Mouse (Mus musculus) cerebellum, adult 2 months (tissue): ENCODE results near the gene Tmem88.

Source experiments
- CTCF ChIP-seq: fragments of 200-500 bp; IDR thresholded peaks from 2 replicates; pipeline ENCODE4 v1.5.1; 2011; ENCODE audit warnings: low read depth, mild to moderate bottlenecking, control low read depth, low read length, moderate library complexity, borderline replicate concordance; ENCODE audit not compliant: insufficient read depth
- POLR2A ChIP-seq: fragments of 200-500 bp; IDR thresholded peaks from 2 replicates; pipeline ENCODE4 v1.6.1; 2011; ENCODE audit warnings: low read length, control low read depth, borderline replicate concordance; ENCODE audit not compliant: insufficient read depth

DNA sequence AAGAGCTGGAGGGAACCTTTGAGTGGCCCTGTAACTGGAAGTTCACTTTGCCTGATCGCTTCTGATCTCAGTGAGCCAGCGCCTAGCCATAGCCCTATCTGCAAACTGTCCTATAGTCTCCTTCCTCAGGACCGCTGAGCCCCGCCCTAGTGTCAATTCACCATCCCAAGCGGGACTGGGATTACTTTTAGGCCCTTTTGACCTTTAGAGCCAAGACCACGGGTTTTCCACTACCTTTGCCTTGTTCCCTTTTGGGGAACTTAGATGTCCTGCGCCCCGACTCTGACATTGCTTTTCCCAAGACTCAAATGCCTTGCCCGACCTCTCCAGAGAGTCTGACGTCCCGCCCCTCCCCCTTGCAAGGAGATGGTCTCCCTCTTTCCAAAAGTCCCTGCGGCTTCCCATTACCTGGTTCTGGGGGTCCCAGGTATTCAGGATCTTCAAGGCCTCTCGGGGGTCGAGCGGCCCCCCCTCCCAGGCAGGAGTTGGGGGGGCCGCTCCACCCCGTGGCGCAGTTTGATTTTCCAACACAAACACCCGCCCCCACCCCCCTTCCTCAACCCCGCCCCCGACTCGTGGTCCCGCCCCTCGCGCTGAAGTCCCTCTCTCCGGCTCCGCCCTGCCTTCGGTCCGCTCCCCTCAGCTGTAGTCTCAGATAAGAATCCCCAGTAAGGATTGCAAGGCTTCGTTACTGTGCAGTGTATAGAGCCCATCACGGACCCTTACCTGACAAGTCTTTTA lies 21.9 kb upstream of the Tmem88 start:
- TF ChIP-seq CTCF, result no peak
- no peak for TF ChIP-seq POLR2A
